Mouse (Mus musculus) CH12.LX (cell line): ENCODE results near the gene Swi5. TPM values are rescaled to one million over a fixed set of nuclear protein-coding genes. Genes with fewer than 3 reads are reported as not detected.

Experiments used
- DNase-seq: peaks from one replicate; pipeline ENCODE4 v3.0.0-alpha.2; 2013; ENCODE audit errors: extremely low read depth
- H3K27ac ChIP-seq: 2 replicates; pipeline ENCODE4 v1.5.1; 2012; ENCODE audit warnings: low read depth, mild to moderate bottlenecking, control low read depth, moderate library complexity; ENCODE audit not compliant: insufficient read depth
- H3K27me3 ChIP-seq: replicated peaks from 2 replicates; pipeline ENCODE3; 2012; ENCODE audit warnings: inconsistent platforms
- H3K36me3 ChIP-seq, 2 experiments: replicated peaks in 1 of 2; 2 replicates each; pipeline versions ENCODE3 to v1.6.1; 2012; ENCODE audit warnings: inconsistent platforms in 1 of 2, low read length in 1 of 2, mild to moderate bottlenecking in 1 of 2, mixed read lengths in 1 of 2, moderate library complexity in 1 of 2; ENCODE audit not compliant: control insufficient read depth in 1 of 2, insufficient read depth in 1 of 2
- H3K4me1 ChIP-seq, 2 experiments: 2 replicates each; pipeline ENCODE4 v1.6.1; 2012; ENCODE audit warnings: inconsistent platforms in 1 of 2, moderate library complexity in 1 of 2; ENCODE audit not compliant: insufficient read depth in 2 of 2, control insufficient read depth in 1 of 2
- H3K4me2 ChIP-seq: 2 replicates; pipeline ENCODE4 v1.6.1; 2012; ENCODE audit warnings: low read depth, mild to moderate bottlenecking, control low read depth; ENCODE audit not compliant: poor library complexity, insufficient read depth, severe bottlenecking
- H3K4me3 ChIP-seq, 3 experiments: fragments of 150-350 bp in 1 of 3; sonication (generic) in 1 of 3; replicated peaks in 1 of 3; 2 replicates each; pipeline versions ENCODE3 to v1.5.1; 2011 to 2012; ENCODE audit warnings: low read depth in 2 of 3, low read length in 2 of 3, mild to moderate bottlenecking in 2 of 3, moderate library complexity in 2 of 3, control low read depth in 1 of 3, improper control_type of control experiment in 1 of 3, inconsistent platforms in 1 of 3, mixed read lengths in 1 of 3; ENCODE audit not compliant: poor library complexity in 1 of 3
- H3K79me2 ChIP-seq: replicated peaks from 2 replicates; pipeline ENCODE4 v1.6.1; 2012; ENCODE audit warnings: mild to moderate bottlenecking, moderate library complexity; ENCODE audit not compliant: control insufficient read depth, poor library complexity, insufficient read depth, severe bottlenecking; ENCODE audit errors: extremely low read depth
- H3K9ac ChIP-seq: 2 replicates; pipeline ENCODE4 v1.6.1; 2012; ENCODE audit warnings: low read depth, mild to moderate bottlenecking, control low read depth, moderate library complexity; ENCODE audit not compliant: insufficient read depth
- H3K9me3 ChIP-seq: replicated peaks from 2 replicates; pipeline ENCODE3; 2012; ENCODE audit warnings: low read length, inconsistent platforms, mixed read lengths
- EP300 ChIP-seq: IDR thresholded peaks from 2 replicates; pipeline ENCODE4 v1.6.1; 2011; ENCODE audit warnings: low read length, improper control_type of control experiment
- HCFC1 ChIP-seq: IDR thresholded peaks from 2 replicates; pipeline ENCODE4 v1.6.1; 2012; ENCODE audit warnings: low read depth, mild to moderate bottlenecking, inconsistent platforms, low read length, improper control_type of control experiment
- JUND ChIP-seq: conservative IDR thresholded peaks from 2 replicates; pipeline ENCODE4 v1.6.1; 2011; ENCODE audit warnings: low read depth, low read length, improper control_type of control experiment
- MAFK ChIP-seq: IDR thresholded peaks from 2 replicates; pipeline ENCODE4 v1.6.1; 2011; ENCODE audit warnings: low read length, improper control_type of control experiment; ENCODE audit not compliant: insufficient replicate concordance
- MAX ChIP-seq: IDR thresholded peaks from 2 replicates; pipeline ENCODE4 v1.6.1; 2011; ENCODE audit warnings: low read length, improper control_type of control experiment
- PAX5 ChIP-seq: IDR thresholded peaks from 2 replicates; pipeline ENCODE4 v1.6.1; 2012; ENCODE audit warnings: low read length, inconsistent platforms, mixed read lengths
- POLR2A ChIP-seq: IDR thresholded peaks from 2 replicates; pipeline ENCODE4 v1.6.1; 2011; ENCODE audit warnings: low read depth, mild to moderate bottlenecking, improper control_type of control experiment, low read length
- POLR2AphosphoS2 ChIP-seq: IDR thresholded peaks from 2 replicates; pipeline ENCODE4 v1.6.1; 2011; ENCODE audit warnings: low read depth, low read length, improper control_type of control experiment
- RAD21 ChIP-seq: IDR thresholded peaks from 2 replicates; pipeline ENCODE4 v1.6.1; 2011; ENCODE audit warnings: low read depth, mild to moderate bottlenecking, low read length, improper control_type of control experiment, moderate library complexity
- SMC3 ChIP-seq: IDR thresholded peaks from 2 replicates; pipeline ENCODE4 v1.6.1; 2011; ENCODE audit warnings: low read depth, low read length, improper control_type of control experiment
- TBP ChIP-seq: conservative IDR thresholded peaks from 2 replicates; pipeline ENCODE4 v1.6.1; 2011; ENCODE audit warnings: low read depth, low read length, improper control_type of control experiment
- UBTF ChIP-seq: IDR thresholded peaks from 2 replicates; pipeline ENCODE4 v1.6.1; 2012; ENCODE audit warnings: low read depth, mild to moderate bottlenecking, inconsistent platforms, low read length, improper control_type of control experiment, moderate library complexity
- ZMIZ1 ChIP-seq: IDR thresholded peaks from 2 replicates; pipeline ENCODE4 v1.6.1; 2012; ENCODE audit warnings: low read depth, mild to moderate bottlenecking, inconsistent platforms, low read length, improper control_type of control experiment
- ZNF384 ChIP-seq: IDR thresholded peaks from 2 replicates; pipeline ENCODE4 v1.6.1; 2012; ENCODE audit warnings: low read depth, low read length, improper control_type of control experiment, inconsistent platforms
- dilution Hi-C: fragments of 300-500 bp; cut with MboI; formaldehyde crosslinking; loops from 2 replicates; pipeline ENCODE4 v1.14.3; 2020; ENCODE audit warnings: low sequenced_read_pairs; ENCODE audit not compliant: extremely low pct_unique_long_range_greater_than_20kb, extremely low pct_ligation_motif_present
- in situ Hi-C: fragments of 300-500 bp; cut with MboI; formaldehyde crosslinking; loops from 3 replicates; pipeline ENCODE4 v1.14.3; 2019; ENCODE audit warnings: low sequenced_read_pairs, low pct_ligation_motif_present, low pct_unique_long_range_greater_than_20kb, mixed read lengths
- polyA plus RNA-seq: library from polyadenylated mRNA; unstranded; fragments of >175 nt; gene quantifications from 2 replicates; pipeline ENCODE4 v1.2.1, GENCODE M21; 2012; ENCODE audit warnings: low read depth; ENCODE audit not compliant: insufficient read length
- total RNA-seq, 2 experiments: library from RNA; depleted of rRNA; stranded (reverse); fragments of 300-350 nt in 1 of 2; fragments of >200 nt in 1 of 2; gene quantifications; 2 replicates each; pipeline ENCODE4 v1.2.3; 2012 to 2014

The Swi5 gene
- total and polyA plus RNA-seq, 3 experiments, result 295 to 437 (median 344) TPM

DNA sequence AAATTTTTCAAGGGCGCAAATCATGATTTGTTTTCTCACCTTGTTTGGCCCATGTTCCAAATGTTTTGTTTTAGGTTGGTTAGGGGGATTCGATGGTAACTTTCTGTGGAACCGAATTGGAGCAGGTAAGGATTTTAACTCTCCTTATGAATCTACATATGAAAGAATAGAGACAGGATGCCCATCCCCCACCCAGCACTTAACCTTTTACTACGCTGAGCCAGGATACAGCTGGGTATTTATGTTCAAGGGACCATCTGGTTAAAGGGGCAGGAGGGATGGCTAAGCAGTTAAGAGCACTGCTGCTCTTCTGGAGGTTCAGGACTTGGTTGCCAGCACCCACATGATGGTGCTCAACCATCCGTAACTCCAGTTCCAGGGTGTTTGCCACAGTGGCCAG is 47.3 kb downstream of the Swi5 start:
- dilution Hi-C loops, result no loop called here
- in situ Hi-C loops, result no loop called here
- Histone ChIP-seq H3K79me2 (no peaks in the 10 kb centered on the region), H3K4me2 (no peak overlapping the region), H3K4me1 (peaks cover 0 to 8% of the 10 kb centered on the region in 2 experiments; a peak in 2 of 4 replicates), H3K27me3 (no peaks in the 10 kb centered on the region), H3K9ac (no peak overlapping the region), H3K27ac (no peak overlapping the region), H3K9me3 (no peaks in the 10 kb centered on the region), H3K36me3 (peaks cover 22 to 63% of the 10 kb centered on the region in 2 experiments), H3K4me3 (no peak overlapping the region)
- no peak for DNase-seq
- TF ChIP-seq SMC3, result no peak
- TF ChIP-seq ZNF384, result no peak

DNA sequence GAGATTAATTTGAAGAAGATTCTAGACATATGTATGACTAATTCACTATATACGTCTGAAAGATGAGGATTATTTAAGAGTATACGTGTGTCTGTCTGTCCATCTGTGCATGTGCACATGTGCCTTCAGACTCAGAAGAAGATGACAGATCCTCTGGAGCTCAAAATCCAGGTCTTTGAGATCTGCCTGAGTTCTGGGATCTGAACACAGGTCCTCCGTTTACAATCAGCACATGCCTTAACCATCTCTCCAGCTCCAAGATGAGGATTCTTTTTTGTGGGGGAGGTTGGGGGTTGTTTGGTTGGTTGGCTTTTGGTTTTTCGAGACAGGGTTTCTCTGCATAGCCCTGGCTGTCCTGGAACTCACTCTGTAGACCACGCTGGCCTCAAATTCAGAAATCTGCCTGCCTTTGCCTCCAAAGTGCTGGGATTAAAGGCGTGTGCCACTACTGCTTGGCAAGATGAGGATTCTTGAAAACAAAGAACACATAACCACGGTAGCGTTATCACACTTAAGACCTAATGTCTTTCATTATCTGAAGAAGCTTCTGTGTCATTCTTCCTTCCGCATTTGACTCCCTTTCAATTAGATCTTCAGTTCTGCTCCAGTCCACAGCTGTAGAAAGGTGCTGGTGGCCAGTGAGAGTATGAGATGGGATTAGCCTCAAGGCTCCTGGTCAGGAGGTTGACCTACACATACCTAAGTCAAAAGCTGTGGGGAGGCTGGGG is 49.0 kb downstream of the Swi5 start:
- H3K27ac ChIP-seq, result no peak overlapping the region
- no peak overlapping the region for H3K4me2 ChIP-seq
- no peak for DNase-seq
- no peaks in the 10 kb centered on the region for H3K9me3 ChIP-seq
- H3K27me3 ChIP-seq, result no peaks in the 10 kb centered on the region
- peaks cover 10 to 57% of the 10 kb centered on the region in 2 experiments for H3K36me3 ChIP-seq
- H3K79me2 ChIP-seq, result 0 out of 2 replicates have a peak, but pooled peaks cover 2% of the 10 kb centered on the region
- in situ Hi-C loops (no loop called here), dilution Hi-C loops (no loop called here)
- H3K9ac ChIP-seq, result no peak overlapping the region
- TF ChIP-seq MAX (no peak), HCFC1 (no peak), POLR2A (no peak)
- H3K4me1 ChIP-seq, result peaks cover 4 to 22% of the 10 kb centered on the region in 2 experiments; a peak in 2 of 4 replicates
- no peak overlapping the region for H3K4me3 ChIP-seq

DNA sequence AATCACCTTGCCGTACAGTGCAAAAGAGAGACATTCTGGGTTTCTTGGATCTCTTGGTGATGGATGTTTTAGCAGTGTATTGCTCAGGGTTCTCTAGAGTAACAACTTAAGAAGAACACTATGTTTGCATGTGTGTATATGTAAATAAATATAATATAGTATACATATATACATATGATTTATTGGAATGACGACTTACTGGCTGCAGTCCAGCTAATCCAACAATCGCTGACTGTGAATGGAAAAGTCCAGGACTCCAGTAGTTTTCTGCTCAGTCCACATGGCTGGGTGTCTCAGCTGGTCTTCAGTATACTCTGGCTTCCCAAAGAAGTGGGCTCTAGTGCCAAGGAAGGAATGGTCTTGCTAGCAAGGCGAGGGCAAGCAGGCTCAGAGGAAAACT is 50.3 kb downstream of the Swi5 start:
- dilution Hi-C loops (no loop called here), in situ Hi-C loops (no loop called here)
- H3K9me3 ChIP-seq, result no peaks in the 10 kb centered on the region
- peaks cover 14 to 58% of the 10 kb centered on the region in 2 experiments for H3K36me3 ChIP-seq
- TF ChIP-seq POLR2AphosphoS2, result no peak
- TF ChIP-seq UBTF, result no peak
- TF ChIP-seq EP300, result no peak
- TF ChIP-seq MAFK, result no peak
- TF ChIP-seq ZMIZ1, result no peak
- TF ChIP-seq ZNF384, result no peak
- no peak for TF ChIP-seq MAX
- no peak for TF ChIP-seq RAD21
- no peak for TF ChIP-seq PAX5
- no peak for TF ChIP-seq TBP
- TF ChIP-seq JUND, result no peak
- peak overlapping the region; percentile 55 for H3K4me2 ChIP-seq
- 0 out of 2 replicates have a peak, but pooled peaks cover 2% of the 10 kb centered on the region for H3K79me2 ChIP-seq
- peaks cover 4 to 30% of the 10 kb centered on the region in 2 experiments; a peak in 2 of 4 replicates for H3K4me1 ChIP-seq
- H3K9ac ChIP-seq, result peak overlapping the region; percentile 76
- peak overlapping the region; percentile 58 to 82 (median 75) for H3K4me3 ChIP-seq
- DNase-seq, result no peak
- no peaks in the 10 kb centered on the region for H3K27me3 ChIP-seq
- H3K27ac ChIP-seq, result no peak overlapping the region
